Mouse (Mus musculus): ENCODE results near the gene Tmeff1.

The Tmeff1 gene

GRCm38 (mm10) chr4:48584421-48585240, at the start of gene Tmeff1:
Tmeff1 (plus strand) TSS chr4:48585174.
- no peak for DNase-seq (ENCODE audit: low read depth, low spot score)

- DNase-seq (ENCODE audit: low read depth, low spot score): no peak
These were observed 48.7 kb upstream of the Tmeff1 start for GRCm38 (mm10) chr4:48536275-48536674.

DNA sequence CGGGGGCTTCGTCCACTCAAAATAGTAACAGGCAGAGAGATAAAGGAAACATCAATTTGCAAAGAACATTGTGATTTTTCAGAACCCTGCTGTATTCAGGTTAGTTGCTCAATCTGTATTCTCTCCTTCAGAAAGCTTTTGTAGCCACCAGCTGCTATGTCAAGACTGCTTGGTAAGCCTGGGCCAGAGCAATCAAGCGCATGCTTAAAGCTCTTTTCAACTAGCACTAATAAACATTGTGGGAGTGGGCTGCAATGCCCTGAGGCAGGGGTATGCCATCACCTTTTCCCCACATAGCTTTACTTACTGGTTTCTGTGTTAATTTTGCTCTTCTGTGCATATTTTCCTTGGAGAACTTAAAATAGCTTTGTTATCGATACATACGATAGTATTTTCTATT, 48.0 kb upstream of the Tmeff1 start:
- no peak for DNase-seq (ENCODE audit: low read depth, low spot score)

DNA sequence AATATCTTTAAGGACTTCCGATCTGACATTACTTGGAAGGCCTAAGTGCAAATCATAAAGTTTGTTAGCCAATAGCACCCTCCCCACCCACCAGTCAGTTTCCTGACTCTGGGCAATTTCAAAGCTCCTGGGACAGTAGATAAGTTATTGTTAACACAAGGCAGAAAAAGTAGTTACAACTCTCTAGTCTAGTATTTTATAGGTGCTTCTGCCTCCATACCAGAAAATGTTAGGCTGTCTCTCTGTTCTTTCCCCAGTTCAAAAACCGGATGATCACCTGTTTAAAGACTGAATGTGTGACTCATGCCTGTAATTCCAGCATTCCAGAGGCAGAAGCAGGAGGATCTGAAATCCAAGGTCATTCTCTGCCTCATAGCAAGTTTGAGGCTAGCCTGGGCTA, 46.4 kb upstream of the Tmeff1 start:
- no peak for DNase-seq (ENCODE audit: low read depth, low spot score)

DNA sequence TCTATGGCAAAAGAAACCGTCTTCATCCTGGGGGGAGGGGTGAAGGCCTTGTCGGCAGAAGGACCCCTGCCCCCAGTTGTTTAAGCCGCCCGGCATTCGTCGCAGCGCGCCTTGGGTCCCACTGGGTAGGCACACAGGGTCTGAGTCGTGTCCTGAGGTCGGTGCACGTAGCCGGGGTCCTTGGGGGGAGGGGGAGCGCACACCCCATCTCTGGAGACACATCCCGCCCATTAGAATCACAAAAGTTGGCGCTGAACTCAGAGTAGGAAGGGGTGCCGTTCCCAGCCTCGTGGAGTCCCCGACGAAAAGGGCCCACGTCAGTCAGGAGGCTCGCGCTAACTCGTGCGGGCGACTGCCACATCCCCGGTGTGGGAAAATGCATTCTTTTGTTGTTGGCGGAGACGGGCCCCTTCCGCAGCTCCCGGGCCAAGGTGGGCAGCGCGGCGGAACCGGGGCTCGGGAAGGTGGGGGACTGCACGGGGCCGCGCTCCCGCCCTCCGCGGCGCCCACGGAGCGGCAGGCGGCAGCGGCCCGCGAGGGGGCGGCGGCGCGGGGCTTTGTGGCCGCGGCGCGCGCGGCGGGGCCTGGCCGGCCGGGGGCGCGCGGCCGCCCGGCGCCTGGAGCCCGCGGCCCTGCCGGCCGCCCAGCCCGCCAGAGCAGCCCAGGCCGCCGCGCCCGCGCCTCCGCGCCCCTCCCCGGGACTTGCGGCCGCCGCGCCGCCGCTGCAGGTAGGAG, 45.0 kb upstream of the Tmeff1 start, which contains the start of gene Msantd3:
Gene Msantd3 (plus strand): TSS at position 95 of the 735 bp plus-strand sequence.
- DNase-seq (ENCODE audit: low read depth, low spot score): no peak

DNA sequence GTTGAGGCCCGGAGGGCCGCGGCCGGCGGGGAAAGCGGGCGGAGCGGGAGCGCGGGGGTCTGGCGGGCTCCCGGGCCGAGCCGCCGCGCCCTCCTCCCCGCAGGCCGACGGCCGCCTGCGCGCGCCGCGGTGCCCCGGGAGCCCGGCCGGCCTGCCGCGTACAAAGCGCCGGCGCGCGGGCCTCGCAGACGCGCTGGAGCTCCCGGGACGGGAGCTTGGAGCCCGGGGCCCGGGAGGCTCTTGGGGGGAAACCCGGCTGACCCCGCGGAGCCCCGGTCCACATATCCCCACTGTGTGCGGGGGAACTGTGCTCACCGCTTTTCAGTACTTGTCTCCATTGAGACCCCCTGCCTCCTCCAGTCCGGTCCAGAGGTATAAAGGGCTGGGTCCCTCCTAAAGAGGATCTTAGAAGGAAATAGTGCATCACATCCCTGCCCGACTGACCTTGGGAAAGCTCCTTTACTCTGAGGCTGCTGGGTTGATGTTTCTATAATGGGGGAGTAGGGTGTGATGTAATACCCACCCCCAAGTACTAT, 44.3 kb upstream of the Tmeff1 start:
- DNase-seq (ENCODE audit: low read depth, low spot score): no peak

DNA sequence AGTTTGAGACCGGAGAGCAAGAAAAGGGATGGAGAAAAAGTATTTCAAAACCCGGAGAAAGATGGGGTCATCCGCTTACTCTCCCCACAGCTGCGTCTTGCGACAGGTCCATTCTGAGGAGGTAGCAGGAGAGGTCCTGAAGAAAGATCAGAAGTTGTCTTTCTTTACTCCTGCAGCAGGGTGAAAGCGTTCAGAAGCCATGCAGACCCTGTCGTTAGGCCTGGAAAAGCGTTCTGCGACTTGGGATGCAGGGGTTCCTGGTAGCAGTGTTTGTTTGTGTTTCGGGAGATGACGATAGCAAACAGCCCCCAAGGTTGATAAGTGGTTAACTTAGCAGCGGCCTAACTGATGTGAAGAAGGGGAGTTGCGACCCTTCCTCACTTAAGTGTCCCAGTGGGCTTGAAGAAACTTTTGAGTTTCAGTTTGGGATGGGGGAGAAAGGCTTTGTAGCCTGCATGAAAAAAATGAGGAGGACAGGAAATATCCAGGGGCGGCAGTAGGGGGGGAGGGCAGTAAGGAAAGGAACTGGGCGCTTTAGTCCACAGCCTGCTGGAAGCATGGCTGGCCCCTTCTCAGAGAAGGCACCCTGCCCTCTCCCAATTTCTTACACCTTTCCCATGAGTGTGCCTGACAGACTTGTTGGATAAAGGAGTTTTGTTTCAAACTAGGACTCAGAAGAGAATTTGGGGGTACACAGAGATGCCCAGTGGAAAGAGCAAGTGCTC, 43.3 kb upstream of the Tmeff1 start:
- DNase-seq (ENCODE audit: low read depth, low spot score): no peak

DNA sequence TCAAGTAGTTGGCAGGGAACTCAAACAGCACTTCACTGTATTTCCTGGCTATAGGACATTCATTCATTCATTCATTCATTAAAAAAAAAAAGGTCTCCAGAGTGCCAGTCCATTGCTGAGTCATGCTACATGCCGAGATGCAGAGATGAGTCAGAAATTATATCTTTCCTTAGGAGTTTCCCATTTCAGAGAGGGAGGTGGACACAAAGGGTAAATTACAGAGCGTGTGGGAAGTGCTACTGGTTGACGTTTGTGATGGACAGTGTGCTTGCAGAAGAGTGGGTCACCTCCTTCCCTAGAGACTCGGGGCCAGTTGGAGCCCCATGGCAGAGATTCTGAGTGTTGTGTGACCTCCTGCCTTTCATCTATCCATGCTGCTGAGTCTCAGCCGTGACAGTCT, 42.6 kb upstream of the Tmeff1 start:
- DNase-seq (ENCODE audit: low read depth, low spot score): no peak

DNA sequence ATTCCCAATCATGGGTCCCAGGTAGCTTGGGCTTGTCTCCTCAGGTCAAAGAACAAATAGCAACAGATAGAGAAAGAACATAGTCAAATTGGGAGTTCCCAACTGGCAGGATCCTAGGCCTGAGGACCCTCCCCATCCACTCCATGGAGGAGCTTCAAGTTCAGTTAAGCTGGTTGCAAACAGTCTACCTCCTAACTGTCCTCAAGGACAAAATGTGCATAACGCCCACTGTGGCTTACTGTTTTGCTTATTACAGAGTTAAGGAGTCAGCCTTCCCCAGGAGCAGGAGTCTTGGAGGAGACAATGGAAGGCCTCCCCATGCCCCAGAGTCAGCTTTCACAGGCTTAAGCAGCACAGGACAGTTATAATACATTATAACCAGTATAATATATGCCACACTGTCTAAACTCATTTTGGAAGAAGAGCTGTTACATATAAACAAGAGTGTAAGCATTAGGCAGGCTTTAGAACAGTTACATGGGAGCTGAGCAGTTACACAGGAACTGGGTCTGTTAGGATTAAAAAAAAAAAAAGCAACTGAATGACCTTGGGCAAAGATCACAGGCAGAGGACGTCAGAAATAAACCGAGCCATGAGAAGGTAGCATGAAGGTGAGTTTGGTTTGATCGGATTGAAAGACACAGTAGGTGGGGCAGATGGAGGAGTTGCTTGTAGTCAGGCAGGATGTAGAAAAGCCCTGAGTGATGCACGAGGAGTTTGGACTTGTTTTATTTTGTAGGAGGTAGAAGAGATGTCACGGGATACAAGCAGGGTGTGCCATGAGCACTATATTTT, 41.7 kb upstream of the Tmeff1 start:
- DNase-seq (ENCODE audit: low read depth, low spot score): no peak

GRCm38 (mm10) chr4:48544141-48544540, 40.8 kb upstream of the Tmeff1 start:
- DNase-seq (ENCODE audit: low read depth, low spot score): no peak

DNA sequence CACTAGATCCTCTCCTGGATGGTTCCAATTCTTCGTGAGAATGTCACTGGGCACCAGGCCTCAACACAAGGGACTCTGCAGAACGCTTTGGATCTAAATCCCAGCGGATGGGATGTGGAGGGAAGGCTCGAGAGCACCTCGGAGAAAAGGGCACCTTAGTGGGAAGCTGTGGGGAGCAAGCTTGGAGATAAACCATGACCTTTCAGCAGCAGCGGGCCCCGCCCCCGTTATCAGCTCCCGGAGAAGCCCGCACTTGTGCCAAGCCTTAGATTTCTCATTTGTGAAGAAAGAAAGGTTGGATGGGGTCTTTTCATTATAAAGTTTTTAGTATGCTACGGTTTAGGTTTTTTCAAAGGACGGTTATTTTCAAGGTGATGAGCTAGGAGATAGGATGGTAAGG, 39.0 kb upstream of the Tmeff1 start:
- no peak for DNase-seq (ENCODE audit: low read depth, low spot score)

DNA sequence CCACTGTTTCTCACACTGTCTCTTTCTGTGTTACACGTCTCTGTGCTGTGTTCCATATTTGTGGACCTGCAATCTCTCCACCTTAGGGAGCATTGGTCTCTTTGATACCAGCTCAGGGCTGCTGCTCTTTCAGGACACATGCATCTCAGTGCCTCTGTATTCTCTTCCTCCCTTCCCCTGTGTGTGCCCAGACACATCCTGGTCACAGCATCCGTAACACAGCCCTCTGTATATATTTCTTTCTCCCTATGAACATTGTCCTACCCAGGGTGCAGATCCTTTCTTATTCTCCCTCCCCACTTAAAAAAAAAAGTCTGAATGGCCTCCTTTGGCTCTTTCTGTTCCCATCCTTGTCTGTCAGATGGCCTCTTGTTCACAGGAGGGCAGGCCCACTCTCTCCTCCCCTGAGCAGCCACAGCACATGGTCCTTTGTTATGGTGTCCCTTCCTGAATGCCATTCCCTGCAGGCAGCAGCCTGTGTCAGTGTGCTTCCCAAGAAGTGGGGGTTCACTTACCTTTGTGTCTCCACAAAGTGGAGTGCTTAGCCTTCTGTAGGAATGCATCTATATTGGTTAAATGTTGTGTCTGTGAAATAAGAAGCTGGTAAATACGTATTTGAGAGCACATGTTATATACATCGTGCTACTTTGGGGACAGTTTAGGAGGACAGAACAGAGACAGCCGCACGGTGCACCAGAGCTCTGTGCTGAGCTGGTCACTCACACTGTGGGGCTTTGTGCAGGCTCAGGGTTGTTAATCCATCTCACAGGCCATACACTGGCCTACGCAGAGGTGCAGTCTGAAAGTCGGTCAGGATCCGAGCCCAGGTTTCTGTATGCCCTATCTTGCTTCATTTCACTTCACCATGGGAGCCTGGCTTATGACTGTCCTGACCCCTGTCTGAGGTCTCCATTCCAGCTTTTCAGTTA, 38.1 kb upstream of the Tmeff1 start:
- no peak for DNase-seq (ENCODE audit: low read depth, low spot score)

- DNase-seq (ENCODE audit: low read depth, low spot score): no peak
These were observed 36.5 kb upstream of the Tmeff1 start for GRCm38 (mm10) chr4:48548393-48549045.

- no peak for DNase-seq (ENCODE audit: low read depth, low spot score)
These were observed 35.3 kb upstream of the Tmeff1 start for GRCm38 (mm10) chr4:48549661-48550060.

GRCm38 (mm10) chr4:48552486-48553064, 32.4 kb upstream of the Tmeff1 start:
- DNase-seq (ENCODE audit: low read depth, low spot score): no peak

DNA sequence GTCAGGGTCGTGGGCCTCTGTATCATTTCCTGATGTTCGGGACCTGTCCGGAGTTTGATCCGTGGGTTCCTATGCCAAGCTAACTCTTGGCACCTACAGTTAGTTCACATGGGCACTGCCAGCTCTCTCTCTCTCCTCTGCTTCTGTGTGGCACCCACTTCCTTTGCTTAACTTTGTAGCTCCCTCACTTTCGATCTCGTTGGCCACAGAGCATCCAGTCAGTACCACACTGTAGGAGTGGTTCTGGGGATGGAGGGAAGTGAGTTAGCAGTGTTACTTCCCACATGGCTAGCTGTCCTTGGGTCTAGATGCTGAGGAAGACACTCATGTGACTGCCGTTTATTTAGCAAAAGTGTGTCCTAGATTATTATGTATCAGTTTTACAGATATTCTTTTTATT, 30.8 kb upstream of the Tmeff1 start:
- no peak for DNase-seq (ENCODE audit: low read depth, low spot score)

GRCm38 (mm10) chr4:48555729-48556128, 29.2 kb upstream of the Tmeff1 start:
- DNase-seq (ENCODE audit: low read depth, low spot score): no peak

DNA sequence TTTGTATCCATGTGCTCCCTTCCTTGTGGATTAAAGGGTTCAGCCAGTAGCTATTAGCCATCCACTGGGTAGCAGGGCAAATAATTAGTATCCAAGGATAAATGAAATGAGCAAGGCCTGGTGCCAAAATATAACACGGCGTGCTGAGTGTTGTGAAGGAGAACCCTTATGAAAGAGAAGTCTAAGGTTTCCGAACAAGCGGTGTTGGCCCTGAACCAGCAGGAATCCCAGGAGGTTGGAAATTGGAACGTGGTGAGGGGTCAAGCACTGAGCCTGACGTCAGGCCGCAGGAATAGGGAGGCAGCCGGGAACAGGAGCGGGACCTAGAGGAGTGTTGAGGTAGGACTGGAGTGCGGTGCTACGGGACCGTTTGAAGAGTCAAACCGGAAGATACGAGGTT, 25.3 kb upstream of the Tmeff1 start:
- DNase-seq (ENCODE audit: low read depth, low spot score): no peak

- DNase-seq (ENCODE audit: low read depth, low spot score): no peak
These were observed 23.1 kb upstream of the Tmeff1 start for GRCm38 (mm10) chr4:48561824-48562223.
